8 mouse cellular contexts compared by ENCODE assay signal in genomic region chr10:12548616-12549084, GRCm38 (mm10).
DNase-seq lines count a peak whose midpoint lies in the region; ATAC-seq lines count a peak whose summit lies in the region.

No protein-coding gene starts in this region.

- no peaks in the 10 kb centered on the region for H3K9me3 ChIP-seq in hindbrain, embryonic 10.5 days
- no peaks in the 10 kb centered on the region for H3K9me3 ChIP-seq in limb, embryonic 11.5 days (ENCODE audit: control insufficient read depth, low read length)
- H3K9me3 ChIP-seq in stomach, embryonic 16.5 days (replicated peaks; ENCODE audit: control insufficient read depth, low read length): no peaks in the 10 kb centered on the region

- ATAC-seq in limb, embryonic 11.5 days (ENCODE audit: insufficient number of reproducible peaks, low FRiP score, low TSS enrichment, low read depth): peak; percentile 75
- ATAC-seq in stomach, embryonic 16.5 days (ENCODE audit: insufficient read depth, low FRiP score): peak; percentile 59

- DNase-seq in ovary, adult 18-20 months (ENCODE audit: low spot score): peak; percentile 50
- DNase-seq in ovary, postnatal 10 days (ENCODE audit: low spot score): no peak
- peak; percentile 30 for DNase-seq in fibroblast of lung, adult 2 months (ENCODE audit: low read depth)
- DNase-seq in hindbrain, embryonic 10.5 days (ENCODE audit: low spot score): peak; percentile 64
- DNase-seq in limb, embryonic 11.5 days (ENCODE audit: low spot score): peak; percentile 70
- peak; percentile 75 for DNase-seq in mesoderm, embryonic 11.5 days (ENCODE audit: low read depth, low spot score)
- DNase-seq in T-cell, adult 2 months (ENCODE audit: low spot score): no peak

- no peaks in the 10 kb centered on the region for H3K27me3 ChIP-seq in hindbrain, embryonic 10.5 days (ENCODE audit: insufficient read depth, poor library complexity, severe bottlenecking)
- no peaks in the 10 kb centered on the region for H3K27me3 ChIP-seq in limb, embryonic 11.5 days (ENCODE audit: control insufficient read depth, insufficient read depth, low read length)
- H3K27me3 ChIP-seq in stomach, embryonic 16.5 days (ENCODE audit: control insufficient read depth, insufficient read depth, low read length): no peaks in the 10 kb centered on the region

- H3K4me3 ChIP-seq in hindbrain, embryonic 10.5 days: peak overlapping the region; percentile 51
- H3K4me3 ChIP-seq in limb, embryonic 11.5 days (ENCODE audit: low read depth, low read length): peak overlapping the region; percentile 26
- H3K4me3 ChIP-seq in stomach, embryonic 16.5 days (replicated peaks; ENCODE audit: low read length): peak overlapping the region; percentile 43

- no peak overlapping the region for H3K9ac ChIP-seq in limb, embryonic 11.5 days (ENCODE audit: low read length)
- peak overlapping the region; percentile 57 for H3K9ac ChIP-seq in stomach, embryonic 16.5 days (ENCODE audit: low read length)

- H3K4me2 ChIP-seq in limb, embryonic 11.5 days (ENCODE audit: low read depth, severe bottlenecking): peak overlapping the region; percentile 65
- H3K4me2 ChIP-seq in stomach, embryonic 16.5 days (ENCODE audit: low read depth, low read length): peak overlapping the region; percentile 74

- WGBS in hindbrain, embryonic 10.5 days: under 1% methylated on average over 13 of the region's 13 CpGs
- WGBS in limb, embryonic 11.5 days: 0% methylated on average over 13 of the region's 13 CpGs
- WGBS in stomach, embryonic 16.5 days: under 1% methylated on average over 13 of the region's 13 CpGs

- H3K4me1 ChIP-seq in hindbrain, embryonic 10.5 days (replicated peaks): peaks cover 69% of the 10 kb centered on the region
- H3K4me1 ChIP-seq in limb, embryonic 11.5 days (ENCODE audit: control insufficient read depth, insufficient read depth, low read length): peaks cover 38% of the 10 kb centered on the region
- peaks cover 20% of the 10 kb centered on the region for H3K4me1 ChIP-seq in stomach, embryonic 16.5 days (ENCODE audit: control insufficient read depth, insufficient read depth, low read length)

- no peak overlapping the region; the same call in 1 of the 2 replicates for H3K27ac ChIP-seq in hindbrain, embryonic 10.5 days
- H3K27ac ChIP-seq in limb, embryonic 11.5 days (replicated peaks; ENCODE audit: low read depth, low read length): peak overlapping the region; percentile 52; the same call in 1 of the 2 replicates
- H3K27ac ChIP-seq in stomach, embryonic 16.5 days (ENCODE audit: low read length): peak overlapping the region; percentile 36; the same call in 1 of the 2 replicates

- H3K36me3 ChIP-seq in hindbrain, embryonic 10.5 days: no peaks in the 10 kb centered on the region
- no peaks in the 10 kb centered on the region for H3K36me3 ChIP-seq in limb, embryonic 11.5 days (ENCODE audit: control insufficient read depth, insufficient read depth, low read length)
- no peaks in the 10 kb centered on the region for H3K36me3 ChIP-seq in stomach, embryonic 16.5 days (ENCODE audit: control insufficient read depth, insufficient read depth, low read length)

Comparison
In these comparisons a context has a peak if more than half of its experiments do, and no peak if none do; other contexts are left out.
1. DNase-seq: peak in ovary, adult 18-20 months (single experiment), fibroblast of lung, adult 2 months (single experiment), hindbrain, embryonic 10.5 days (single experiment), limb, embryonic 11.5 days (single experiment) and mesoderm, embryonic 11.5 days (single experiment); none in ovary, postnatal 10 days (single experiment) and T-cell, adult 2 months (single experiment).
2. Peak in every context shown above with its lines, with median percentiles within 50 percentile points of each other: H3K4me3 ChIP-seq.